Mouse (Mus musculus) liver, embryonic 12.5 days (tissue): ENCODE results near the gene Mrm1. TPM values are rescaled to one million over a fixed set of nuclear protein-coding genes. Genes with fewer than 3 reads are reported as not detected.
"Not testable (repeated sequence)": the region's sequence is repeated elsewhere in the genome, so short reads cannot be mapped to it uniquely, and the experiment has no call there.

Experiments
- ATAC-seq: fragments of 200-750 bp; cut with Nextera tagmentation; 2 replicates; pipeline ENCODE4 v1.8.0; 2017; ENCODE audit warnings: moderate number of reproducible peaks, mild to moderate bottlenecking, moderate library complexity
- H3K27ac ChIP-seq: fragments of 300-500 bp; sonication (generic); 2 replicates; pipeline ENCODE4 v1.5.1; 2016; ENCODE audit warnings: mild to moderate bottlenecking
- H3K27me3 ChIP-seq: fragments of 300-500 bp; sonication (generic); replicated peaks from 2 replicates; pipeline ENCODE4 v1.6.1; 2016; ENCODE audit warnings: mild to moderate bottlenecking, moderate library complexity
- H3K36me3 ChIP-seq: fragments of 300-500 bp; sonication (generic); 2 replicates; pipeline ENCODE4 v1.6.1; 2016; ENCODE audit warnings: mild to moderate bottlenecking, moderate library complexity
- H3K4me1 ChIP-seq: fragments of 300-500 bp; sonication (generic); 2 replicates; pipeline ENCODE4 v1.6.1; 2016
- H3K4me2 ChIP-seq: fragments of 300-500 bp; sonication (generic); 2 replicates; pipeline ENCODE4 v1.6.1; 2016; ENCODE audit warnings: mild to moderate bottlenecking, moderate library complexity
- H3K4me3 ChIP-seq: fragments of 300-500 bp; sonication (generic); 2 replicates; pipeline ENCODE4 v1.5.1; 2016; ENCODE audit warnings: mild to moderate bottlenecking, moderate library complexity
- H3K9ac ChIP-seq: fragments of 300-500 bp; sonication (generic); 2 replicates; pipeline ENCODE4 v1.6.1; 2016; ENCODE audit warnings: mild to moderate bottlenecking, moderate library complexity
- H3K9me3 ChIP-seq: fragments of 300-500 bp; sonication (generic); replicated peaks from 2 replicates; pipeline ENCODE4 v1.6.1; 2016; ENCODE audit warnings: mild to moderate bottlenecking, moderate library complexity
- WGBS: fragments of 180-500 bp; shearing (Covaris S2); methylation state at CpG from one replicate; pipeline ENCODE4 v1.1.7; 2016; ENCODE audit not compliant: insufficient replicate concordance; 5-methylcytosine and 5-hydroxymethylcytosine counted together
- polyA plus RNA-seq: library from polyadenylated mRNA; unstranded; fragments of >200 nt; fragmentation: Nextera tagmentation; extraction: Ambion mirVana; gene quantifications from 2 replicates; pipeline ENCODE4 v1.2.1, GENCODE M21; 2016

Mrm1 gene
- polyA plus RNA-seq = 18.6 and 20.6 TPM in 2 replicates

DNA sequence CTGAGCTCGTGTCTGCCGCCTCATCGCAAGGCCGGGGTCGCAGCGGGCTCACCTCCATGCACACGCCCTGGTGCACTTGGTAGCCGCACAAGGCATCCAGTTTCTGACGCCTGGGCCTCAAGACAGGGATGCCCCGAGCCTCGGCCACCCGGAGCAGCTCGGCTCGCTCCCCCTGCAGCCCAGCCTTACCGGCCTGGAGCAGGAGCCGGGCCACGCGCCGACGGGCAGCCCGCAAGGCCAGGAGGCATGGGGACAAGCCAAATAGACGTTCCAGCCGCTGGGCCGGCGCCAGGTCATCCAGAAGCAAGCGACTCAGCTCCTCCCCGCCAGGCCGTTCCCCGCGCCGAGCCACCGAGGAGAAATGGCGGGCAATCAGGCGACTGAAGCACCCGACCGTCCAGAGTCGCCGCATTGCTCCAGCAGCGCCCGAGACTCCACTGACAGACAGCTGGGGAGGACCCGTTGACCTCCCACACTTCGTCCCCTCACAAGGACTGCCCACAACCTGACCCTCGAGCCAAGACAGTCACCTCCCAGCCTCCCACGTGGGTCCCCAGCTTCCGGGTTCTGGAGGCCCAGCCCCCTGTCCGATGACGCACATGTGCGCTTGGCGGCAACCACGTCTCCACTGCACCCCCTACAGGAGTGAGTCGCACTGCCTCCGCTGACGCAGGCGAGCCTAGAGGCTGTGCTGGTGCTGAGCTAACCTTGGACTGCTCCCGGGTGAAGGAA is at the start of gene Mrm1:
Gene Mrm1, minus strand, starts transcription at position 555 of the 732 bp plus-strand sequence.
- H3K9me3 ChIP-seq = no peaks in the 10 kb centered on the region
- peak within 1 kb of the TSS; percentile 98 for H3K4me3 ChIP-seq
- H3K27me3 ChIP-seq = no peaks in the 10 kb centered on the region
- peaks cover 77% of the 10 kb centered on the region for H3K36me3 ChIP-seq
- peak; percentile 67 for ATAC-seq
- peak within 1 kb of the TSS; percentile 100 for H3K27ac ChIP-seq
- H3K4me1 ChIP-seq = peaks cover 75% of the 10 kb centered on the region
- H3K9ac ChIP-seq = peak within 1 kb of the TSS; percentile 95
- WGBS = under 1% methylated on average over 55 of the region's 55 CpGs
- peak within 1 kb of the TSS; percentile 99 for H3K4me2 ChIP-seq

DNA sequence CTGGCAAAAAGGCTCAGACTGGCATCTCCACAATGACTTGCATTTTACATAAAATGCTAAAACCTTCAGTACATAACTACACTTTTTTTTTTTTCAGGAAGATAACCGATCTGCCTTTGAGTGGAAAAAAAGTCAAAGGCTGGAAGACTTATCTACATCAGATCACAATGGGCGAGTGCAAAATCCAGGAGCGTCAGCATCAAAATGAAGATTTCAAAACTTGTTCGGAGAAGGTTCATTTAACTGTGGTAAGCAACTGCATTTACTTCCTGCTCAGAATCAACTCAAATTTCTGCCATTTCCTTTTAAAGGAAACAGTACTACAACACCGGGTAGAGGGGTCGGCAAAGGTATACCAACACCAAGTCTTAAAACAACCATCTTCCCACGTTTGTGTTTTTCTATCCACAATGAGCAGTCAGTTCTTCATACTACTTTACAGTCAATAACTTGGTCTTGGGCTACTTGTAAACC is 49.5 kb upstream of the Mrm1 start:
- no peak for ATAC-seq
- WGBS = 2% methylated on average over 7 of the region's 7 CpGs
- no peaks in the 10 kb centered on the region for H3K9me3 ChIP-seq
- H3K4me3 ChIP-seq = peak overlapping the region; percentile 98
- H3K27ac ChIP-seq = peak overlapping the region; percentile 100
- H3K9ac ChIP-seq = peak overlapping the region; percentile 99
- H3K36me3 ChIP-seq = peaks cover 32% of the 10 kb centered on the region
- H3K4me2 ChIP-seq = peak overlapping the region; percentile 79
- H3K27me3 ChIP-seq = no peaks in the 10 kb centered on the region
- peaks cover 50% of the 10 kb centered on the region for H3K4me1 ChIP-seq

DNA sequence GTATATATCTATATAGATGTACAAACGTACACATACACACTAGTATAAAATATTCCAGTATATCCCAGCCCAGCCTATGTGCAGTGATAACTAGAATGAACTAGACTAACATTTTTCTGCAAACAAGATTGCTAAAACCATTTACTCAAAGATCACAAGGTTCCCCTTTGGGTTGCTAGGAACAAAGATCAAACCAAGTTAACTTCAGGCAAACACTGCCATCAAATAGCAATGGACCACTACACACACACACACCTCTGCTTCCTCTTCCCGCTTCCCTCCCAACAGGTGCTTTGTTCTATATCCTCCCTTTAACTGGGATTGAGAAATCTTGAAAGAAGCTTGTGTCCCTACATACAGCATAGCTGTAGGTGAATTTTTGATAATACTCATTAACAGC is 48.3 kb upstream of the Mrm1 start:
- no peaks in the 10 kb centered on the region for H3K9me3 ChIP-seq
- H3K9ac ChIP-seq = peak overlapping the region; percentile 70
- peak overlapping the region; percentile 51; the same call in 1 of the 2 replicates for H3K27ac ChIP-seq
- peaks cover 53% of the 10 kb centered on the region for H3K4me1 ChIP-seq
- no peak for ATAC-seq
- peak overlapping the region; percentile 77 for H3K4me2 ChIP-seq
- peaks cover 42% of the 10 kb centered on the region for H3K36me3 ChIP-seq
- WGBS = 82% methylated on average over 2 of the region's 2 CpGs
- peak overlapping the region; percentile 59 for H3K4me3 ChIP-seq
- H3K27me3 ChIP-seq = no peaks in the 10 kb centered on the region

DNA sequence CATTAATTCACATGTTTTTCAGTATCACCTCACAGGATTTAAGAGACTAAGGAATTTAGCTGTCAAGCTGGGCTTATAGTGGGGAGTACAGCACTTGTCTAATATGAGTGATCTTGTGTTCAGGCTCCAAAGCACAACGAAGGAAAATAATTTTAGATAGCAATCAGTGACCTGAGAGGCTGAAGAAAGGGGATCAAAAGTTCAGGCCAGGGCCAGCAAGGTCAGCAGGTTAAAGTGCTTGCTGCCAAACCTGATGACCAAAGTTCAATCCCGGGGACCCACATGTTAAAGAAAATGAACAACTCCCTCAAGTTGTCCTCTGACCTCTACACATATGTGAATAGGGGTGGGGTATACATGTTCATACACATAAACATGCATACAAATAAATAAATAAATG is 46.0 kb upstream of the Mrm1 start:
- Histone ChIP-seq H3K36me3 (peaks cover 65% of the 10 kb centered on the region), H3K9me3 (no peaks in the 10 kb centered on the region), H3K9ac (peak overlapping the region; percentile 35), H3K4me2 (peak overlapping the region; percentile 47), H3K27me3 (no peaks in the 10 kb centered on the region), H3K4me3 (no peak overlapping the region), H3K27ac (peak overlapping the region; percentile 1; the same call in 1 of the 2 replicates), H3K4me1 (peaks cover 65% of the 10 kb centered on the region)
- no peak for ATAC-seq
- WGBS = 58% methylated on average over 2 of the region's 2 CpGs

DNA sequence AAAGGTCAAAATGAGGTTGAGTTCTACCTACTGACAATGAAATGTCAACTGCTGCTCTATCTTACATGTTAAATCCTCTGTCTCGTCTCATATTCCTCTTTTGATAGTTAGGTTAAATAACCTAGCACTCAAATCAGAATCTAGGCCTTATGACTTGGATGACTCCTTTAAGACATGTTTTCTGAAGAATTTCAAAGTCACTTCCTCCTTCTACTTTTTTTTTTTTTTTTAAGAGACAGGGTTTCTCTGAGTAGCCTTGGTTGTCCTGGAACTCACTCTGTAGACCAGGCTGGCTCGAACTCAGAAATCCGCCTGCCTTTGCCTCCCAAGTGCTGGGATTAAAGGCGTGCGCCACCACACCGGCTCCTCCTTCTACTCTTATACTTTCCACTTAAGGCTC is 36.0 kb upstream of the Mrm1 start:
- ATAC-seq = no peak
- Histone ChIP-seq H3K4me1 (no peaks in the 10 kb centered on the region), H3K9me3 (no peaks in the 10 kb centered on the region), H3K4me3 (no peak overlapping the region), H3K27me3 (no peaks in the 10 kb centered on the region), H3K36me3 (peaks cover 92% of the 10 kb centered on the region), H3K9ac (no peak overlapping the region), H3K4me2 (no peak overlapping the region), H3K27ac (no peak overlapping the region)
- 93% methylated on average over 6 of the region's 6 CpGs for WGBS

DNA sequence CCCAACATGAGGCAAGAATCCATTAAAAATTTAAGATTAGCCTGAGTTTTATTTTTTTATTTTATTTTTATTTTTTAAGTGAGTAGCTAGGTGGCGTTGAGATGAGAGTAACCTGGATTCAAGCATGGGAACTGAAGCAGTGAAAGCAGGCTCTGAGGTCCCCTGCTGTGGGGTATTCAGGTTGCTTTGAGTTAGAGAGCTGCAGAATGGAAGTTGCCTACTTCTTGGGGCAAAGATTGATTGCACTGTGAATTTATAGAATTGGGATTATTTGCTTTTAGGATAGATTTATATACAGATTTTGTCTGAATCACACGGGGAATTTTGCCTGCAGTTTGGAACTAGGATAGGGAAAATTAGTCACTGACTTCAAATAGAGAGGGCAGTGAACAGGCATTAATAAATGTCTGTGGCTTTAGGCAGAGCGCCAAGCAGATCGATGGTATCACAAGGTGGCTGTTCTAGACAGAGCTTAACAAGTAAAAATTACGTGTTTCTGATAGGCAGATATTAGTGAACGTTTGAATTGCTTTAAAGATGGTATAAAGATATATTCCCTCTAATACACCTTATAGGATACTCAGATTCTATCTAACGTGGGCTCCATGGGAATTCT is 28.3 kb upstream of the Mrm1 start:
- no peaks in the 10 kb centered on the region for H3K9me3 ChIP-seq
- no peaks in the 10 kb centered on the region; the same call in 1 of the 2 replicates for H3K4me1 ChIP-seq
- H3K27ac ChIP-seq = no peak overlapping the region
- H3K9ac ChIP-seq = no peak overlapping the region
- WGBS = 85% methylated on average over 7 of the region's 7 CpGs
- no peaks in the 10 kb centered on the region for H3K27me3 ChIP-seq
- no peak for ATAC-seq
- H3K4me3 ChIP-seq = no peak overlapping the region
- peaks cover 88% of the 10 kb centered on the region for H3K36me3 ChIP-seq
- H3K4me2 ChIP-seq = no peak overlapping the region

DNA sequence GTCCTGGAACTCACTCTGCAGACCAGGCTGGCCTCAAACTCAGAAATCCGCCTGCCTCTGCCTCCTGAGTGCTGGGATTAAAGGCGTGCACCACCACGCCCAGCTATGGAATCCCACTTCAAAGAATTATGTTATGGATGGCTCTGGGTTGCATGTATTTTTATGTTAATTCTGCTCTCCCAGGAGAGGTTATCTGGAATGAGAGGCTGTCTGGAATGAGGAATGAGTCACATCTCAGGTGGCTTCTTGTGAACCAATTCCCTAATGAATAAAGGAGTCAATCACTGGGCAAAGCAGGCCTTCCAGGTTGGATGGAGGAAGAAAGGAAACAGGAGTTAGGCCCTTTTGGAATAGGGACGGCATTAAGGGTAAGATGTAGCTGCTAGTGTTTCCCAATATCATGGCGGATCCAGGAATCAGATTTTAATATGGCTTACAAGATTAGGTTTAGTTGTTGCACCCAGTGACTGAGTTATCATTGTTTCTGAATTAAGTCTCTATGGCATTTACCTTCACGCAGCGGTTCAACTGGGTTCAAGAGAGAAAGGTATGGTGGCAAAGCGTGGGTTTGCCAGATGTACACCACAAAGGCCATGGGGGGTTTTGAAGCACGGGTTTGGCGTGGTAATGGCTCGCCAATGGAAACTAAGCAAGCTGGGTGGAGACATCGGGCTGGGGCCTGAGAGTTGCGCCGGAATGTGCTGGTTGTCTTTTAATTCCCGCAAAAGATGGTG is 27.6 kb upstream of the Mrm1 start:
- Histone ChIP-seq H3K4me3 (no peak overlapping the region), H3K36me3 (peaks cover 88% of the 10 kb centered on the region), H3K4me2 (no peak overlapping the region), H3K9ac (no peak overlapping the region), H3K4me1 (no peaks in the 10 kb centered on the region; the same call in 1 of the 2 replicates), H3K27ac (no peak overlapping the region), H3K9me3 (no peaks in the 10 kb centered on the region), H3K27me3 (no peaks in the 10 kb centered on the region)
- 91% methylated on average over 15 of the region's 15 CpGs for WGBS
- ATAC-seq = no peak

DNA sequence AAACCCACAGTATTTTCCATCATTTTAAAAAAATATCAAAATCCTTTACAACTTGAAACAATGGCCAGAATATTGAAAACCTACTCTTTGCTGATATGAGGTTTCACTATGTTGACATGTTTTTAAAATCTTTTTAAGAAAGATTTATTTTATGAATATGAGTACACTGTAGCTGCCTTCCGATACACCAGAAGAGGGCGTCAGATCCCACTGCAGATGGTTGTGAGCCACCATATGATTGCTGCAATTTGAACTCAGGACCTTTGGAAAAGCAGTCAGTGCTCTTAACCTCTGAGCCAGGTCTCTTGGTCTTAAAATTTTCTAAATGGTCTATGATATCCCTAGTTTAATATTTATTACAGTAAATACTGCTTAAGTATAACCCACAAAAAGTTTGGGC is 20.0 kb upstream of the Mrm1 start:
- Histone ChIP-seq H3K27me3 (no peaks in the 10 kb centered on the region), H3K4me2 (no peak overlapping the region), H3K36me3 (peaks cover 96% of the 10 kb centered on the region), H3K9ac (no peak overlapping the region), H3K27ac (no peak overlapping the region), H3K4me1 (no peaks in the 10 kb centered on the region), H3K9me3 (no peaks in the 10 kb centered on the region), H3K4me3 (no peak overlapping the region)
- ATAC-seq = no peak
- 81% methylated on average over 2 of the region's 2 CpGs for WGBS

DNA sequence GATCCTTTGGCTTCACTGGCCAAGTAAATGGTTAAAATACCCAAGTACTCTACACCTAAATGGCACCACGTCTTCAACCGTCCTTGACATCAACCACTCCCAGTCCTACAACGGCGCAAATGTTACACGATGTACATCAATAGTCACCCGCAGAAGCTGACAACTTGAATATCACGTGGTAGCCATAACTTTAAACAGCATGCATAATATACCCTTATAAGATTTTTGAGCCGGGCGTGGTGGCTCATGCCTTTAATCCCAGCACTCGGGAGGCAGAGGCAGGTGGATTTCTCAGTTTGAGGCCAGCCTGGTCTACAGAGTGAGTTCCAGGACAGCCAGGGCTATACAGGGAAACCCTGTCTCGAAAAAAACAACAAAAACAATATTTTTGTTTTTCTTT is 10.2 kb upstream of the Mrm1 start:
- 47% methylated on average over 11 of the region's 11 CpGs for WGBS
- peaks cover 82% of the 10 kb centered on the region for H3K36me3 ChIP-seq
- H3K4me1 ChIP-seq = peaks cover 47% of the 10 kb centered on the region
- H3K4me2 ChIP-seq = peak overlapping the region; percentile 99
- not testable (repeated sequence) for H3K9me3 ChIP-seq, H3K27me3 ChIP-seq
- peak overlapping the region; percentile 99 for H3K9ac ChIP-seq
- H3K27ac ChIP-seq = peak overlapping the region; percentile 100
- H3K4me3 ChIP-seq = peak overlapping the region; percentile 98
- peak; percentile 2; the same call in 1 of the 2 replicates for ATAC-seq

DNA sequence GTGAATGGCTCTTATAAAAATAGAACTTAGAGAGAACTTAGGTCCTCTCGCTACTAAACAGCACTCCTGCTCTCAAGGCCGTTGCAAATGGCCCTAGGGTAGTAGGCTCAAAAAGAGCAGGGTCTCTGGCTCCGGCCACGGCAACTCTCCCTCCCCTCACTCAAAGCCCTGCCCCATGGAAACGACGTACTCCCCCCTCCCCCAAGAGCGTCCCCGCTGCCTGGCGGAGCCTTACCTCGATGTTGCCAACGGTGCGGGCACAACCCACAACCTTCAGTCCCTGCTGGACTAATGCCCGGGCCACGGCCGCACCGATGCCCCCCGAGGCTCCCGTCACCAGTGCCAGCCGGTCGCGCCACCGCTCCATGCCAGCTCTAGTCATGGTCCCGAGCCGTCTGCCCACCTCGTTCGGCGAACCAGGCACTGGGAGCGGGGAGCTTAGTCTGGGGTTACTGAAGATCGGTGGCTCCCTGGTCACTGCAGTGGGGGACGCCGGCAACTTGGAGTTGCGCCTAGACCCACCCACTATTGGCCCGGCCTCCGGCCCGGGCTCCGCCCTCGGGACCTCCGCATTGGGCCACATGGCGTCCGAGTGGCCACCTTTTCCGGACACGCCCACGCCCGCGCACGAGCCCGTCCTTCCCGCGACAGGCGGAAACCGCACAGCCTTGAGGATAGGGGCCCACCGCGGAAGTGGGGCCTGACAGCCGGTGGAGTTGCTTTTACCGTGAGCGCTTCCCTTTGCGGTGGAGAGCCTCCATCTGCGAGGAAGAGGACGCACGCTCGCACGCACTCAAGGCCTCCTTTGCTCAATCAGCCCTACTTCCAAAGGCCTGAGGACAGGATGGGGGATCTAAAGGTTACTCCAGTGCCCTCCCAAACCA is 9.4 kb upstream of the Mrm1 start, which contains the start of gene Dhrs11:
Gene Dhrs11, minus strand, starts transcription at position 479 of the 884 bp plus-strand sequence.
- Histone ChIP-seq H3K4me3 (peak within 1 kb of the TSS; percentile 98), H3K27me3 (no peaks in the 10 kb centered on the region), H3K9ac (peak within 1 kb of the TSS; percentile 99), H3K4me1 (peaks cover 54% of the 10 kb centered on the region), H3K9me3 (no peaks in the 10 kb centered on the region), H3K36me3 (peaks cover 82% of the 10 kb centered on the region), H3K27ac (peak within 1 kb of the TSS; percentile 100), H3K4me2 (peak within 1 kb of the TSS; percentile 99)
- WGBS = under 1% methylated on average over 62 of the region's 62 CpGs
- peak; percentile 91 for ATAC-seq

DNA sequence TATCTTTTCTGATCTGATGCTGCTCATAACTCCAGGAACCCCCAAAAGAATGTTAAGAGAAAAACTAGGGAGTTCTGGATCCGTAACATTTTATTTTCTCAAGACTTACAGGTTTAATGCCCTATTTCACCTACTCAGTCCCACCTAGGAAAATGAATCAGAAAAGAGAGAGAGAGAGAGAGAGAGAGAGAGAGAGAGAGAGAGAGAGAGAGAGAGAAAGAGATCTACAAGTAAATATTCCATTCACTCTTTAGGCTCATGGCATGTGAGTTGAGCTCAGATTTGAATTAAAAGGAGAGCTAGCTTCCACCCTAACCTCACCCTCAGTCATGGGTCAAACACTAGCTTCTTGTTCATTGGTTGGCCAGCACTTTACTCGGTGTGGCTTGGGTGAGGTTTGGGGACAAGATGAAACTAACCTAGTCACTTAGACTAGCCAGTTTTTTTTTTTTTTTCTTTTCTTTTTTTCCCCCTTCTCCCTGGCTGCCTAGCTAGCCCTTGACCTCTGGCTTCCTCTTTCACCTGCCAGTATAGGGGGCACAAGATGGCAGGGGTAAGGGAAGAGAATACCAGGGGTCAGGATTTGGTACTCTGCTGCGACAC is 8.7 kb upstream of the Mrm1 start:
- Histone ChIP-seq H3K9ac (peak overlapping the region; percentile 99), H3K4me2 (peak overlapping the region; percentile 99), H3K9me3 (no peaks in the 10 kb centered on the region), H3K36me3 (peaks cover 79% of the 10 kb centered on the region), H3K4me3 (peak overlapping the region; percentile 98), H3K27ac (peak overlapping the region; percentile 100), H3K27me3 (no peaks in the 10 kb centered on the region), H3K4me1 (peaks cover 61% of the 10 kb centered on the region)
- no peak for ATAC-seq
- WGBS = 25% methylated on average over 3 of the region's 3 CpGs
